Mouse (Mus musculus): ENCODE measurements around the gene Bag5.

Bag5 gene

DNA sequence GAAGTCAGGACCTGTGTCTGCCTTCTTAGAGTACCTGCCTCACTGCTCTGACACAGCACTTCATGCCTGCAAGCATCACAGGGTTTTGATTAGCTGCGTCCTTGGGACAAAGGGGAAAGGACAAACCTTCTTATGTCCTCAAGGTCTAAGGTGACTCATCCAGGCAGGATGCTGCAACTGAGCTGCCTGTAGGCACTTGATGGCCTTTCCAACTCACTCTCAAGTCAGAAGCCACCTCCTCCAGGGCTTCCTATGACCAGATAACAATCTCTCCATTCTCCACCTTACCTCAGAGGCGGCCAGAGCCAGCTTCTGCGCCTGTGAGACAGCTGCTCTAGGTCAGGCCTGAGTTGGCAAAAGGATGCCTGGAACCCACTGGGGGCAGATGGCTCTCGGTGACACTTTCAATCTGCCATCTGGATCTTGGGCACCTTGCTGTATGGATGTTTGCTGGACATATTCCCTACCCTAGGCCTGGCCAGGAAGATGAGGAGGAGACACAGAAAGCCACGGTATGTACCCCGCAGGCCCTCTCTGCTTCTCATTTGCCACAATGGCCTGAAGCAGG, 14.6 kb downstream of the Bag5 start:
- no peak for DNase-seq (ENCODE audit: inconsistent ontology term)

- DNase-seq (ENCODE audit: inconsistent ontology term): no peak
These were observed 15.3 kb downstream of the Bag5 start for GRCm38 (mm10) chr12:111697708-111698107.

- peak; percentile 77 for DNase-seq (ENCODE audit: inconsistent ontology term)
These were observed 16.8 kb downstream of the Bag5 start for GRCm38 (mm10) chr12:111696239-111696638.

DNA sequence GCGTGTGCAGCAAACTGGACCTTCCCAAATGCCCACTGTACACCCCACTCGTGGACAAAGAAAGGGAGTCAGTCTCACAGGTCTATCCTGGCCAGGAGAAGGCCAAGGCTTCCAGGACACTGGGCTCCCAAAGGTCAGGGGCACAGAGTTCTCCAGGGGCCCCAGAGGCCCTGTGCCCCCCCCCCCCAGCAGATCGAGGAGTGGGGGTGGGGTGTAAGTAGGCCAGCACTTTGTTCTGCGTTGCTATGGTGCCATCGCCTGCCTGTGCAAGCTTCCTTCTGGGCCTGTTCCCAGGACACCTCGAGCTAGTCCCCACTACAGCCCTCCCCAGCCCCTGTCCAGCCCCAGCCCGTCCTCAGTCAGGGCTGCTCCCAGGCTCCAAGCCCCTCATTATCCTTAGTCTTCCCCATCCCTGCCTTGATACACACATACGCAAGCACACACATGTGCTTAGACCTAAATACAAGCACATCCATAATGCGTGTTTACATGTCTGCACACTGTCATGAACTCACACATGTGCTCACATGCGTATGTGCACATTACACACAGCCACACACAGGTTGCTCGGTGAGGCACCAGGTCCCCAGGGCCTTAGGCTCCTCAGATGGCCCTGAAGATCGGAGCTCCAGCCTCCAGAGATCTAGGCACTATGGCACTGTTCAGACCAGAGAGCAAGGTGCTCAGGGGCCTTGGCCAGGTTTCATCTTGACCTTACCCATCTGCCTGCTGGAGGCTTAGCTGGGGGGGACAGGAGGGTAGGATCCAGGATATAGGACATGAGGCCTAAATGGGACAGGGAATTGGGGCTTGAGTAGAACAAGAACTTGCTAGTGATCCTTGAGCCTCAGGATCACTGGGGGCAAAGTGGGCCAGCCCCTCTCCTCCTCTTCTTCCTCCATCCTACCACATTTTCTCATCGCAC, 17.9 kb downstream of the Bag5 start:
- DNase-seq (ENCODE audit: inconsistent ontology term): peak; percentile 60

DNA sequence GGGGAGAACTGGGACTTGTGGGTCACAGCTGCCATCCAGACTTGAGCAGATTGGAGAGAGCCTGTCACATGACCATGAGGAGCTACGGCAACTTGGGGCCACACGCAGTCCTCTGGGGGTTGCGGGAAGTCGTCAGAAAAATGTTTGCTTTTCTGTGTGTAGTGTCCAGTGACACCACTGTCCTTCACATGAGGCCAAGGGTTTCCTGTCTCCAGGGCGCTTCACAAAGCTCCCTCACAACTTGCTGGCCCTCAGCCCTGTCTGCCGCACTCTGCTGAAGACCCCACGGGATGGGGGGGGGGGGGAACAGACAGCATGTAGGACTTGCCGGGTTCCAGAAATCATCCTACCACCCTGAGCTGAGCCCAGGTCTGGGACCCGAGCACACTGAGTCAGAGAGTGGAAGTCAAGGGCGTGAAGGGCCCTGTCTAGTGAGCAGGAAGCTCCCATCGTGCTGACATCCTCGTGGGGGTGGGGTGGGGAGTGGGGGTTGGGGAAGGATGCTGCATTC, 18.7 kb downstream of the Bag5 start:
- no peak for DNase-seq (ENCODE audit: inconsistent ontology term)

DNA sequence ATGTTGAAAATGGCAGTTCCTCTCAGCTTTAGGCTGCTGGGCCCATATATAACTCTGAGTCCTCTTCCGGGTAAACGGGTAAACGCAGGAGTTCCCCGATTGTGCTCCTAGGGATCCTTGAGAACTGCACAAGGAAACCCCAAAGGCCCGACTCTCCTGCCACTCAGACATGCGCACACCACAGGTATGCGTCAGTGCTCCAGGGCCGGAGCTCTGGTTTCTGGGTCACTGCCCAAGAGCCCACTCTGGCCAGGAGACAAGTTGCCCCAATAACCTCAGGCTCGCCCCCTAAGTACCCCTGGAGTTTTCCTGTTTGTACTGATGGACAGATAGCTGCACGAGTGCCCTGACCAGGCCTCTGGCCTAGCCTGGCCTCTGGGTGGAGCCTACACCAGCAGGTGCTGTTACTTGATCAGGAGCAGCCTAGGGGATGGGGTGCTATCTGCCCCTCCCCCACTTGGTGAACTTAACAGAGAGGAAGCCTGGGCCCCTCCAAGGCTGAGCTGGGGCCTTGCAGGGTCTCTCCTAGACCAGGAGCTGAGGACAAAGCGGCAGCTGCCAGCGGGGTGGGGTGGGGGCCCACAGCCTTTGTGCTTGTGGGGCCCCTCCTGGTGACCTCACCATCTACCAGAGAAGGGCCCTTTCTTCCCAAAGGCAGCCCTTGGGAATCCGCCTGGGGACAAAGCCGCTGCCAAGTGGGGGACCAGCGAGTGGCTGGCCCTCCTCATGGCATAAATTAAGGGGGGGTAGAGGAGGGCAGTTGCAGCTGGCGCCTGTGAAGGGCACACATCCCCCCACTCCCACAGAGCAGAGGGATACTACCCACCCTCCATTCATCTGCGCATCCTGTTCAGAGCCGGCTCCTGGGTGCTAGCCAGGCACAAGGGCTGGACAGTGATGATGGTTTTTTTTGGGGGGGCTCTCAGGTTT, 19.5 kb downstream of the Bag5 start:
- peak; percentile 93 for DNase-seq (ENCODE audit: inconsistent ontology term)

GRCm38 (mm10) chr12:111692899-111693298, 20.2 kb downstream of the Bag5 start:
- no peak for DNase-seq (ENCODE audit: inconsistent ontology term)

- DNase-seq (ENCODE audit: inconsistent ontology term): peak; percentile 95
These were observed 21.6 kb downstream of the Bag5 start for GRCm38 (mm10) chr12:111691346-111691872.

DNA sequence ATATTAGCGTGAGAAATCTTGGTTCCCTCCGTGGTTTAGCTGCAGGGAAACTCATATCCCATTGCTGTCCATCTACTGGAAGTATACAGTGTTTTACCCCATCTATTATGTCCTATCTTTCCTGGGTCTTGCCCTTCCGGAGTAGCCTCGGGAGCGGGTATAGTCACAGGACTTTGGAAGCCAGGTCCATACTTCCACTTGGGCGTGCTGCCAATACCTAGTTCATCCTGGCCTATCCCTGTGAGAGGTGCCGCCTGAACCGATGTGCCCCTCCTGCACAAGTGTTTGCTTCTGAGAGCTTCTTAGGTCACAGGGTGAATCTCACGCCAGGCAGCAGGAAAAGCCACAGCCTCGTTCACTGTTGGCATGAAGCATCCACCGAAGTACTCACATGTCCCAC, 23.6 kb downstream of the Bag5 start:
- peak; percentile 31 for DNase-seq (ENCODE audit: inconsistent ontology term)

DNA sequence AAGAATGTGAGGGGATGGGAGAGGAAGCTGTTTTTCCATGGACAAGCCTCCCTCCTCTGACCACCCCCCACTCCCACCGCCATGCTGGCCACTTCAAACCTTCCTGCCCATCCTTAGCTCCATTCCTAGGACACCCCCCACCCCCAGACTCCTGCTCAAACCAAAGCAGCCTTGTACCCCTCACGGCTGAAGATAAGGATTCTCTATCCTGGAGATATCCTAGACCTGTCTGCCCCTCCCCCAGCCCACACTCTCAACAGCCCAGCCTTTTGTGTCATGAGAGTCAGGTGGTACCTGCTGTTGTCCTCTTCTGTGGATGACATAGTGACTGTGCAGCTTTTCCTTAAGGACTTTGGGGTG, 25.0 kb downstream of the Bag5 start:
- DNase-seq (ENCODE audit: inconsistent ontology term): no peak

- peak; percentile 85 for DNase-seq (ENCODE audit: inconsistent ontology term)
These were observed 25.5 kb downstream of the Bag5 start for GRCm38 (mm10) chr12:111687350-111688068.

- DNase-seq (ENCODE audit: inconsistent ontology term): peak; percentile 49
These were observed 26.7 kb downstream of the Bag5 start for GRCm38 (mm10) chr12:111686390-111686789.

DNA sequence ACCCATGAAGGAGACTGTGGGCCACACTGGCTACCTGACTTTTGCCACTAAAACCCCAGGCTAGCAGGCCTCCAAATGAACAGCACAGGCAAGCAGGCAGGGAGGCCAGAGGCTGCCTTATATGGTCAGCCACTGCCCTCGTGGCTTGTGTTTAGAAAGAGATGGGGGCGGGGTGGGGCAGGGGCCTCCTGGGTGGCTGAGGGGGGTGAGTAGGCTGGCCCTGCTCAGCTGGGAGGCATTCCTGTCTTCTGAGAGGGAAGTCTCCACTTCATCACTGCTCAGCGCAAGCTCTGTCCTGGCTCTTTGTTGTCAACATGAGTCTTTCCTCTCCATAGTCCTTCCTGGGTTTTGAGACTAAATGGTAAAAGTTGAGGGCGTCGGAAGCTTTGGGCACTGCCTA, 30.3 kb downstream of the Bag5 start:
- peak; percentile 92 for DNase-seq (ENCODE audit: inconsistent ontology term)

- peak; percentile 71 for DNase-seq (ENCODE audit: inconsistent ontology term)
These were observed 31.1 kb downstream of the Bag5 start for GRCm38 (mm10) chr12:111682003-111682402.

DNA sequence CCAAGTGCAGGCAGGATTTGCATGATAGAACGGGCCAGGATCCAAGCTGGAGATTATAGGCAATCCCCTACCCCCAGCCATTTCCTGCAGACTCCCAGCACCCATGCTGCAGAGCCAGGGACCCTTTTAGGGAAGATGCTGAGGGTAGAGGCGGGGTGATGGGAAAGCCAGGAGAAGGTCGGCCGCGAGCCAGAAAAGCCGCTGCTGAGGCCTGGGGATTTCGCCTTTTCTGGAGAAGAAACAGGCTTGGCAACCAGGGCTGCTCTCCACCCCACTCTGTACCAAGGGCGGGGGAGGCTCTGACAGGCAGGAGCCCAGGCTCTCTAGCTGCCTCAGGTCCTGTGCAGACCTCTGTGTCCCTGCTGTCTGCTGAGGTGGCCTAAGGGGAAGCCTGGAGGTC, 31.8 kb downstream of the Bag5 start:
- DNase-seq (ENCODE audit: inconsistent ontology term): peak; percentile 25

DNA sequence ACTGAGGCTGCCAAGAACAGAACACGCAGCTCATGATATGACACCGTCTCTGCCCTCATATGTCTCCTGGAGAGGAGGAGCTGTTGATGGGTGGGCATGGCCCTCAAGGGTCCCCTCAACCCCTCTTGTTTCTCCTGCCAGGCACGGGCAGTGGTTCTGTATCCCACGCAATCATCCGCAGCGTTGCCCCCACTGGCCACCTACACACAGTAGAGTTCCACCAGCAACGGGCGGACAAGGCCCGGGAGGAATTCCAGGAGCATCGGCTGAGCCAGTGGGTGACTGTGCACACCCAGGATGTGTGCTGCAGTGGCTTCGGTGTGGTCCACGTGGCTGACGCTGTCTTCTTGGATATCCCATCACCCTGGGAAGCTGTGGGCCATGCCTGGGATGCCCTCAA, 32.4 kb downstream of the Bag5 start:
- DNase-seq (ENCODE audit: inconsistent ontology term): no peak

DNA sequence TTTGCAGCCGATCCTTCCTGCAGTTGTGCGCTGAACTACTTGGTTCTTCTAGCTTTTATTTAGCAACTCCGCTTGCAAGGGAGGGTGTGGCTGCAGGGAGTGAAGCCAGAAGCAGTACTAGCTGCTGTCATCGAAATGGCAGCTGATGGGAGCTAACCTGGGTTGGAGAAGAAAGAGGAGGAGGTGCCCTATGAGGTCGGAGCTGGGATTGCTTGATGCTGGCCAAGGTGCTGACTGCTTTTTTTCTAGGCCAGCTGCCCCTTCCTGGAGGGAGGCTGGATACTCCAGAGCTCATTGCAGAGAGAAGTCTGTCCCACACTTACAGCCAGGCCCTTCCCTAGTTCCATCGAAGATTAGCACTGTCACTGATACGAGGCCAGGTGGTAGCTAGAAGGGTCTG, 34.1 kb downstream of the Bag5 start:
- DNase-seq (ENCODE audit: inconsistent ontology term): peak; percentile 12

DNA sequence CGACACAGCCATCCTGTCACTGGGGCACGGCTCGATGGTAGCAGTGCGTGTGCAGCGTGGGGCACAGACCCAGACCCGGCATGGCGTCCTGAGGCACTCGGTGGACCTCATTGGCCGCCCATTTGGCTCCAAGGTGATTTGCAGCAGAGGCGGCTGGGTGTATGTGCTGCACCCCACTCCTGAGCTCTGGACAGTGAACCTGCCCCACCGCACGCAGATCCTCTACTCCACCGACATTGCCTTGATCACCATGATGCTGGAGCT, 34.5 kb downstream of the Bag5 start:
- no peak for DNase-seq (ENCODE audit: inconsistent ontology term)

- peak; percentile 85 for DNase-seq (ENCODE audit: inconsistent ontology term)
These were observed 35.0 kb downstream of the Bag5 start, which contains the start of gene Trmt61a for GRCm38 (mm10) chr12:111677882-111678669. TSS of gene Trmt61a (plus strand) at chr12:111678105.

DNA sequence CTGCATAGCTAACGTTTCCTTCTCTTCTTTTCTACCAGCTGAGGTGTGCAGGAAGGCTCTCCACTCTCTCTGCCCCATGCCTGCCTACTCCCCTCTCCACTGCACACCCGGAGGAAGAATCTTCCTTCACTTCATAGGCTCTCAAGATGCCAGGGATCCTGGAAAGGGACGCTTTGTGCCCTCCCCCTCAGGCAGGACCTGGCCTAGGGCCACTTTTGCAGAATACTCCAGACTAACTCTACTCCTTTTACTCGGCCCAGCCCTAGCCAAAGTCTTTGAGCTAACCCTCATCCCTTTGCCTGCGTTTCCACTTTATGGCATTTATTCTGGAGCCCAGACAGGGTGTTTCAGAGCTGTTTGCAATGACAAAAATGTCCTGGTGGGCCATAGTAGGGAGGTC, 35.6 kb downstream of the Bag5 start:
- no peak for DNase-seq (ENCODE audit: inconsistent ontology term)

Data from Muller cell, postnatal 12 days (primary cell).